ENCODE assay signal across 9 mouse cellular contexts in the genomic region with DNA sequence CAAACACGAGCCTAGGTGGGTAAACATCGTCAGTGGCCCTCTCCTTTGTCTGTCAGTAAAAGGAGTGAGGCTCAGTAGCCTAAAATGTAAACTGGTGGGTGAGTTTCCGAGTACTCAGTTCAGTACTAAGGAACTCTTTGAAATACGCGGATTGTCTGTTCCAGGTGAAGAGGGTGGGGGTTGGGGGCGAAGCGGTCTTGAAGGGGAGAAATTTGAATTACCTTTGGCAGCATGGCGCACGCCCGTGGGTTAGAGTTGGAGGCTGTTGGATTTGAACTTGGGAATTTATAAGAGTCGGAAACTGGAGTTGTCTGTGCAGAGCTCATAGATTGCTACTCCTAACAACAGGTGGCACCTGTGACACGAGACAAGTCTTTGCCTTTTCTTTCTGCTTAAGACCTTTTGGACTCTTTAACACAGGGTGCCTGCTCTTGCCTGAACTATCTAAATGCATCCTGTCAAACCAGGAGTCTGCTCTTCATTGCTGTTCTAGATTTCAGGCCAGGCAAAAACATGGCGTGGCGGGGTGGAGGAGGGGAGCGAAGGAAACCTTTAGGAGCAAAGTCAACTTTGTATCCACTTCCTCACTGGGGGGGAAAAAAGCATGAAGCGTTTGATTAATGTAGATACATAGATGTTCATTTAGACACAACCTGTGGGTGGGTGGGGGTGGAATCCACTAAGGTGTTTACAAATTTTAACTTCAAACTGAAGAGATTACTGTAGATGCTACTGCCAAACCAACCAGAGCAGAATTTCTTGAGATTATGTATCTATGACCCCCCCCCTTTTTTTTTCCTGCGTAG.
A peak's percentile ranks its signal among the peaks of the same experiment; 100 is the strongest.
DNase-seq lines count a peak whose midpoint lies in the region; ATAC-seq and TF ChIP-seq lines count a peak whose summit lies in the region.
"Had no signal": no experiment of that assay in that cellular context is flagged by ENCODE, and none has a peak within 500 bp of the region (broad histone marks: within the 10 kb centered on the region; RNA-seq: fewer than 3 reads in every experiment).

No protein-coding gene starts in this region.

- H3K27ac ChIP-seq in kidney, postnatal 0 days, result no peak overlapping the region
- H3K27ac ChIP-seq in embryonic facial prominence, embryonic 10.5 days (replicated peaks), result peak overlapping the region; percentile 78
- H3K27ac ChIP-seq in midbrain, embryonic 16.5 days (ENCODE audit: low read length), result peak overlapping the region; percentile 48
- H3K27ac ChIP-seq: macrophage had no signal

- H3K4me1 ChIP-seq in kidney, postnatal 0 days (replicated peaks; ENCODE audit: insufficient read depth, low read length), result no peaks in the 10 kb centered on the region
- peaks cover 16% of the 10 kb centered on the region for H3K4me1 ChIP-seq in embryonic facial prominence, embryonic 10.5 days
- H3K4me1 ChIP-seq in midbrain, embryonic 16.5 days (ENCODE audit: control insufficient read depth, insufficient read depth, low read length), result peaks cover 10% of the 10 kb centered on the region; the same call in 1 of the 2 replicates

- WGBS in kidney, postnatal 0 days, result 37% methylated on average over 17 of the region's 17 CpGs
- 43% methylated on average over 17 of the region's 17 CpGs for WGBS in embryonic facial prominence, embryonic 10.5 days
- 40% methylated on average over 17 of the region's 17 CpGs for WGBS in midbrain, embryonic 16.5 days

- H3K36me3 ChIP-seq in kidney, postnatal 0 days (ENCODE audit: insufficient read depth, low read length), result no peaks in the 10 kb centered on the region
- no peaks in the 10 kb centered on the region for H3K36me3 ChIP-seq in embryonic facial prominence, embryonic 10.5 days (replicated peaks)
- H3K36me3 ChIP-seq in midbrain, embryonic 16.5 days (ENCODE audit: control insufficient read depth, insufficient read depth, low read length), result no peaks in the 10 kb centered on the region

- H3K9ac ChIP-seq in kidney, postnatal 0 days (ENCODE audit: low read depth, low read length), result no peak overlapping the region
- peak overlapping the region; percentile 49 for H3K9ac ChIP-seq in midbrain, embryonic 16.5 days (ENCODE audit: low read depth, low read length)

- no peaks in the 10 kb centered on the region for H3K9me3 ChIP-seq in kidney, postnatal 0 days (replicated peaks; ENCODE audit: low read length)
- no peaks in the 10 kb centered on the region for H3K9me3 ChIP-seq in embryonic facial prominence, embryonic 10.5 days
- H3K9me3 ChIP-seq in midbrain, embryonic 16.5 days (replicated peaks; ENCODE audit: control insufficient read depth, low read length, poor library complexity, severe bottlenecking), result no peaks in the 10 kb centered on the region; the same call in 1 of the 2 replicates

- H3K27me3 ChIP-seq in kidney, postnatal 0 days (ENCODE audit: insufficient read depth, low read length), result no peaks in the 10 kb centered on the region
- no peaks in the 10 kb centered on the region for H3K27me3 ChIP-seq in embryonic facial prominence, embryonic 10.5 days (replicated peaks; ENCODE audit: low read depth, poor library complexity, severe bottlenecking)
- H3K27me3 ChIP-seq in midbrain, embryonic 16.5 days (ENCODE audit: control insufficient read depth, insufficient read depth, low read depth, low read length), result no peaks in the 10 kb centered on the region

- DNase-seq in kidney, postnatal 0 days (ENCODE audit: low spot score), result no peak
- DNase-seq in kidney, postnatal 36 days, result no peak
- no peak for DNase-seq in embryonic facial prominence, embryonic 10.5 days (ENCODE audit: low spot score)
- peak; percentile 65 for DNase-seq in induced T-regulatory cell, adult 2 months (ENCODE audit: low read depth)
- no peak for DNase-seq in right cerebral cortex, postnatal 25 days
- no peak for DNase-seq in lung, postnatal 25 days (ENCODE audit: low spot score)
- DNase-seq in adrenal gland, postnatal 10 days, result no peak

- peak; percentile 53 for ATAC-seq in kidney, postnatal 0 days (replicated peaks; ENCODE audit: low FRiP score, low read depth)
- ATAC-seq in midbrain, embryonic 16.5 days, result peak; percentile 55

- H3K4me2 ChIP-seq in kidney, postnatal 0 days (ENCODE audit: low read length), result peak overlapping the region; percentile 55
- H3K4me2 ChIP-seq in midbrain, embryonic 16.5 days (ENCODE audit: low read length), result peak overlapping the region; percentile 63

- peak overlapping the region; percentile 22 for H3K4me3 ChIP-seq in kidney, postnatal 0 days (replicated peaks; ENCODE audit: low read depth, low read length)
- peak overlapping the region; percentile 48 for H3K4me3 ChIP-seq in embryonic facial prominence, embryonic 10.5 days
- H3K4me3 ChIP-seq in midbrain, embryonic 16.5 days (ENCODE audit: low read depth, low read length), result peak overlapping the region; percentile 29

- no peak for TF ChIP-seq CTCF in kidney, postnatal 0 days (IDR thresholded peaks at IDR 0.05; ENCODE audit: low read depth)
